Mouse (Mus musculus) neutrophil, adult 5-6 weeks (primary cell): ENCODE results near the gene Slc16a4. TPM values are rescaled to one million over a fixed set of nuclear protein-coding genes. Genes with fewer than 3 reads are reported as not detected.

Source experiments
- ATAC-seq: fragments of 151-379, 151-347 bp; 2 replicates; pipeline ENCODE4 v1.8.0; 2017; ENCODE audit warnings: mild to moderate bottlenecking, moderate TSS enrichment; ENCODE audit not compliant: insufficient number of reproducible peaks, poor library complexity, low FRiP score, severe bottlenecking; ENCODE audit errors: extremely low read depth
- total RNA-seq: library from RNA; stranded (forward); fragments of 200-1000 nt; gene quantifications from 2 replicates; pipeline ENCODE4 v1.2.3, GENCODE M21; 2017

Gene Slc16a4
- total RNA-seq, 1 experiment from 2014 or later = not detected

DNA sequence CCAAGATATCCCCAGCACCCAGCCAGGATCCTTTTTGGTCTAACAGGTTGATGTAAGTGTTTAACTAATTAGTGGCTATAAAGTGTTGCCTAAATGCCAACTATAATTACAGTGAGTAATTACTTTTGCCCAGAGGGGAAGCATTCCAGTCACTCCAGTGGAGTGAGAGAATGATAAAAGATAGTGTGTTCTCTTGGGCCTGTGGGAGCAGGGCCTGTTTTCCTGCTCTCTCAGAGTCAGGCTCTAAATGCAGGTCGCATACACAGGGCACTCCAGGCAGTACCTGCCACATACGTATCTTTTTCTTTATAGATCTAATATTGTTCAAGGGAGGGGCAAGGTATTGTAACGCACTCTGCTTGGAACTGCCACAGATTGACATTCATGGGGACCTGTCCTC is 60.7 kb downstream of the Slc16a4 start:
- ATAC-seq = no peak

DNA sequence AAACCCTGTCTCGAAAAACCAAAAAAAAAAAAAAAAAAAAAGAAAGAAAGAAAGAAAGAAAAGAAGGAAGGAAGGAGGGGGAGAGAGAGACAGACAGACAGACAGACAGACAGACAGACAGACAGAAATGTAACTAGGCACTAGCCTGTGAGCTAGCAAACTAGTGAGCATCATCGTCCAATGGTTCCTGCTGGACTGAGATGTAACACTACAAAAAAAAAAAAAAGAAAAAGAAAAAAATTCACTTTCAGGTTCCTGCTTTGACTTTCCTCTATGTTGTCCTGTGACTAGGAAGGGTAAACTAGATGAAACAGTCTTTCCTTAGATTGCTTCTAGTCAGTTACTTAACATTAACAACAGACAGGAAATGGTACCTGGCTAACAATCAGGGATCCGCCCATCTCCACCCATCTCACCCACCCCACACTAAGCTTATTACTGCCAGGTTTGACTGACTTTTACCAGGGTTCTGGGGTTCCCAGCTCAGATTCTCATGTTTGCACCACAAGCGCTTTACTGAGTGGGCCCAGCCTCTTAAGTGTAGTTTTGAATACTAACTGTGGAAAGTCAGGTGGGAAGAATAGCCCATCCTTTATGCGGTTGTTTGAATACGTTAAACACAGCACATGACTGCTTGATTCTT is 64.7 kb downstream of the Slc16a4 start:
- ATAC-seq = no peak

DNA sequence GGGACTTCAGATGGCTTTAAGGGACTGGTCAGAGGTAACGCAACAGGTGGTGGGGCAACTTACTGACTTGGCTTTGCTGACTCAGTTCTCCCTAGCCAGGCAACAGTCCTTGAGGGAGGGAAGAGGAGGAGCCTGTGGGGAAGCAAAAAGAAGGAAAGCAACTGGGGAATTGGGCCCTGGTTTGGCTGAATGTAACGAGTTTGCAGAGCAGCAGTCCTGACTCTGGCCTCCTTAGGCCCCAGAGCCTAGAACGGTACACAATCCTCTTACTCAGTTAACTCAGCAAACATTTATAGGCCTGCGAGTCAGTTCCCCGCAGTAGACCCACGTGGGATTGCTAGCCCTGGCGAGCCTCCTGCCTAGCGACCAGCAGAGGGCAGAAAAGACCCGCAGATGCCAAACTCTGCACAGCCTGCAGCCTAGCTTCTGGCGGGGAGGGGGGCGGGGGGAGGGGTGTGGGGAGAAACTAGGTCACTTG is 66.0 kb downstream of the Slc16a4 start:
- ATAC-seq = peak; percentile 81

DNA sequence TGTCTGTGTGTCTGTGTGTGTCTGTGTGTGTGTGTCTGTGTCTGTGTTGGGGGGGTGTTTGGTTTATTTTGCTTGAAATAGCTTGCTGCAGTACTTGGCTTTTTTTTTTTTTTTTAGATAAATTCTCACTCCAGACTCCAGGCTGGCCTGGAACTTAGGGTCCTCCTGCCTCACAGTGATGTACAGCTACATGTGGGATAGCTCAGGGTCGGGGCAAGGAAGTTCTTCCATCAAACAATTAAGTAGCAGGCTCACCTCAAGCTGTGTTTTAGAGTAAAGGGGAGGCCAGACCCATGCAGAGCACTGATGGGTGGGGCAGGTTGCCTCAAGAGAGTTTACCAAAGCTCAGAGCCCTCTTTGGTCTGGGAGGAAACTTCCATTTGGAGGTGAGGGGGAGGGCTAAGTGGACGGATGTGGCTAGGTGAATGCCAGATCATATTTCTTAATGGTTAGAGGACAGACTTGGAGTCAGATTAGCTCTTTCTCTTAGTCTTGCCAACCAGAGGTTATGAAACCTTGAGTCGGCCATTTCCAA is 66.7 kb downstream of the Slc16a4 start:
- ATAC-seq = no peak

DNA sequence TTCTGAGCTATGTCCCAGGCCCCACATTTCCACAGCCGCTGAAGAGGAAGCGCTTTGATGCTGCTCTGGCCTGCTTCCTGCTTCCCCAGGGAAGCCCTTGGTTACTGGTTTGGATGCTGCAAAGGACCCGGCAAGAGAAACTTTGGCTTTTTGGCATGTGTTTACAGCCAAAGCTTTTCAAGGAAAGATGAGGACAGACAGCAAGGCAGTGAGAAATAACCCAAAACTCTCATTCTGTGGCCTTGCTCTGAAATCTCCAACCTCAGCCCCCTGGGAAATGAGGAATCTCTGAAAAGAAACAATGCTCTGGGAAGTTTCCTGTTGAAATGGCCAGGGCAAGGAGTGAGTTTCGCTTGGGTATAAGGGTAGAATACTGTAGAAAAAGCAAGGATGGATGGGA is 69.3 kb downstream of the Slc16a4 start:
- no peak for ATAC-seq

Other genes starting within 250 kb of the Slc16a4 start
- gene Kcna2, start 190.1 kb upstream of the Slc16a4 start, total RNA-seq = 0.81 and 0.98 TPM in 2 replicates
- gene Kcna10, start 108.2 kb upstream of the Slc16a4 start, total RNA-seq = not detected in 2 replicates
- not detected in 2 replicates for gene Cym, start 69.5 kb upstream of the Slc16a4 start, total RNA-seq
- gene A630076J17Rik, start 60.6 kb upstream of the Slc16a4 start, total RNA-seq = not detected in 2 replicates
- gene Prok1, start 51.5 kb upstream of the Slc16a4 start, total RNA-seq = 0.25 TPM in 1 of 2 replicates, not detected in the other
- 35.0 and 35.3 TPM in 2 replicates for gene Lamtor5, start 12.4 kb upstream of the Slc16a4 start, total RNA-seq
- 32.9 and 36.9 TPM in 2 replicates for gene Rbm15, start 42.4 kb downstream of the Slc16a4 start, total RNA-seq
- gene Kcnc4, start 168.3 kb downstream of the Slc16a4 start, total RNA-seq = not detected in 2 replicates
- under 0.01 TPM in 1 of 2 replicates, not detected in the other for gene Slc6a17, start 226.8 kb downstream of the Slc16a4 start, total RNA-seq